Mouse (Mus musculus) ES-Bruce4 (cell line): ENCODE results near the gene Ipo5. TPM values are rescaled to one million over a fixed set of nuclear protein-coding genes. Genes with fewer than 3 reads are reported as not detected.

Source experiments
- H3K27ac ChIP-seq: 2 replicates; pipeline ENCODE4 v1.5.1; 2012; ENCODE audit warnings: low read length, inconsistent platforms; ENCODE audit not compliant: insufficient read depth
- H3K27me3 ChIP-seq: 2 replicates; pipeline ENCODE4 v1.6.1; 2012; ENCODE audit warnings: mild to moderate bottlenecking, low read length, inconsistent platforms; ENCODE audit not compliant: control insufficient read depth, poor library complexity, insufficient read depth, severe bottlenecking
- H3K36me3 ChIP-seq: 2 replicates; pipeline ENCODE4 v1.6.1; 2012; ENCODE audit warnings: inconsistent platforms, mild to moderate bottlenecking, low read length, moderate library complexity; ENCODE audit not compliant: control insufficient read depth, poor library complexity, insufficient read depth, severe bottlenecking
- H3K4me1 ChIP-seq: one replicate; pipeline ENCODE4 v1.8.1; 2011; ENCODE audit warnings: low read length; ENCODE audit not compliant: control insufficient read depth, insufficient read depth
- H3K4me3 ChIP-seq: 2 replicates; pipeline ENCODE4 v1.5.1; 2011; ENCODE audit warnings: low read depth, mild to moderate bottlenecking, low read length
- H3K9ac ChIP-seq: 2 replicates; pipeline ENCODE4 v1.6.1; 2012; ENCODE audit warnings: low read depth, mild to moderate bottlenecking, inconsistent platforms; ENCODE audit not compliant: poor library complexity, severe bottlenecking
- H3K9me3 ChIP-seq: replicated peaks from 2 replicates; pipeline ENCODE4 v1.6.1; 2012; ENCODE audit warnings: mild to moderate bottlenecking, low read length, inconsistent platforms; ENCODE audit not compliant: control insufficient read depth, poor library complexity, insufficient read depth, severe bottlenecking
- CTCF ChIP-seq: IDR thresholded peaks from one replicate; pipeline ENCODE4 v1.8.1; 2011; ENCODE audit warnings: low read depth, low read length
- EP300 ChIP-seq: IDR thresholded peaks from 2 replicates; pipeline ENCODE4 v1.6.1; 2011; ENCODE audit warnings: low read depth, low read length; ENCODE audit not compliant: insufficient read depth
- POLR2A ChIP-seq: IDR thresholded peaks from one replicate; pipeline ENCODE4 v1.8.1; 2011; ENCODE audit warnings: low read length; ENCODE audit not compliant: insufficient read depth
- polyA plus RNA-seq: library from polyadenylated mRNA; stranded (reverse); fragments of >200 nt; gene quantifications from 2 replicates; pipeline ENCODE4 v1.2.4, GENCODE M21; 2011; ENCODE audit warnings: low read depth; ENCODE audit not compliant: missing spikeins, insufficient read depth, insufficient read length

Ipo5 gene
- 440 and 468 TPM in 2 replicates for polyA plus RNA-seq

- TF ChIP-seq EP300 (no peak), POLR2A (no peak), CTCF (no peak)
- H3K4me3 ChIP-seq = peak within 1 kb of the TSS; percentile 91
- no peaks in the 10 kb centered on the region for H3K27me3 ChIP-seq
- peak within 1 kb of the TSS; percentile 100 for H3K9ac ChIP-seq
- peaks cover 11% of the 10 kb centered on the region for H3K36me3 ChIP-seq
- peaks cover 2% of the 10 kb centered on the region for H3K4me1 ChIP-seq
- H3K9me3 ChIP-seq = no peaks in the 10 kb centered on the region
- H3K27ac ChIP-seq = peak within 1 kb of the TSS; percentile 62
These were observed at the start of gene Ipo5 for GRCm38 (mm10) chr14:120910733-120911324. Gene Ipo5, plus strand, starts transcription at chr14:120911224.

- H3K36me3 ChIP-seq = no peaks in the 10 kb centered on the region
- H3K4me3 ChIP-seq = no peak overlapping the region
- TF ChIP-seq POLR2A = no peak
- no peak for TF ChIP-seq CTCF
- TF ChIP-seq EP300 = no peak
- H3K9me3 ChIP-seq = peaks cover 10% of the 10 kb centered on the region
- H3K27me3 ChIP-seq = no peaks in the 10 kb centered on the region
- no peak overlapping the region for H3K27ac ChIP-seq
- H3K9ac ChIP-seq = no peak overlapping the region
- H3K4me1 ChIP-seq = peaks cover 3% of the 10 kb centered on the region
These were observed 47.8 kb upstream of the Ipo5 start for GRCm38 (mm10) chr14:120863205-120863604.

DNA sequence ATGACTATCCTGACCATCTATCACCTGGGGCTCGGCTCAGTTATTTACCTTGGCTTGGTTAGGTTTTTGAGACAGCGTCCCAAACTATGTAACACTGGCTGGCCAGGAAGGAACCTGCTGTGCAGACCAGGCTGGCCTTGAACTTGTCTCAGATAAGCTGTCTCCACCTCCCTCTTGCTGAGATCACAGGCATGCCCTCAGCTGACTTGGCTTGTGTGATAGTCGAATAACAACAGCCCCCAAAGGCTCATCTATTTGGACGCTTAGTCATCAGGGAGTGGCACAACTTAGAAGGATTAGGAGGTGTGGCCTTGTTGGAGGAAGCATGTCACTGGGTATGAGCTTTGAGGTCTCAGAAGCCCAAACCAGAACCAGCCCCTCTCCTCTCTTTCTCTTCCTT lies 46.1 kb upstream of the Ipo5 start:
- Histone ChIP-seq H3K4me1 (peaks cover 3% of the 10 kb centered on the region), H3K9ac (no peak overlapping the region), H3K27me3 (no peaks in the 10 kb centered on the region), H3K36me3 (no peaks in the 10 kb centered on the region), H3K4me3 (no peak overlapping the region), H3K27ac (no peak overlapping the region; the same call in 1 of the 2 replicates), H3K9me3 (no peaks in the 10 kb centered on the region)
- TF ChIP-seq CTCF = no peak
- TF ChIP-seq POLR2A = no peak
- no peak for TF ChIP-seq EP300

DNA sequence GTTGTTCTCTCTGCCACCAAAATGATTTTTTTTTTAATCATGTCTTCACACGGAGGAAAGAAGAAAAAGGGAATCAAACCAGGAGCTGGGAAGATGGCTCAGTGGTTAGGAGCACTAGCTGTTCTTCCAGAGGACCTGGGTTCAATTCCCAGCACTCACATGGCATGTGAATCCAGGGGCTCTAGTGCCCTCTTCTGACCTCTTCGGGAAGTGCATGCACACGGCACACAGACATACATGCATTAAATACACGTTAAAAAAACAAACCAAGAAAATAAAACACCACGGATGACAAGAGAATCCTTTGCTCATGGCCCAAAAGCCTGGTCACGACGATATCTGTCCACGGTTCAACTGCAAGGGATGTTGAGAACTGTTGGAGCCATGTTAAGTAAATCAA lies 44.5 kb upstream of the Ipo5 start:
- no peak overlapping the region for H3K4me3 ChIP-seq
- H3K9ac ChIP-seq = no peak overlapping the region
- peaks cover 3% of the 10 kb centered on the region for H3K4me1 ChIP-seq
- TF ChIP-seq EP300 (no peak), CTCF (peak; percentile 33)
- no peak overlapping the region for H3K27ac ChIP-seq
- no peaks in the 10 kb centered on the region for H3K9me3 ChIP-seq
- no peaks in the 10 kb centered on the region for H3K36me3 ChIP-seq
- no peaks in the 10 kb centered on the region for H3K27me3 ChIP-seq

DNA sequence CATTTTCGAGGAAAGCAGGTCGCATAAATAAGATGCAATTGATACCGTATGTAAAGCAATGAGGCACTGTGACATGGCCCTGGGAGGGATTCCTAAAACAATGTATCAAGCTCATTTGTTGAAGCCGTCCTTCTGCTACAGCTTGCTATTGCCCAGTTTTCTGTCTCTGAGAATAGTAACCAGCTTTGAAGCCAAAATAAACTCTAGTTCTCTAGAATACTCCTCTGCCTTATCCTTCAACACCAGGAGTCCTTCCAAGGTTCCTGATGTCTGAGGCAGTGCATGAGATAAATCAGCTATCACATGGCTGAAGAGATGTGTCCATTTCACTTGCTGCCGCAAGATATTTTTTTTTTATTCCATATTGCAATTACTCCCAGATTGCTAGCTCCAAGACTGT lies 43.9 kb upstream of the Ipo5 start:
- no peak for TF ChIP-seq CTCF
- no peak for TF ChIP-seq POLR2A
- TF ChIP-seq EP300 = no peak
- H3K4me3 ChIP-seq = no peak overlapping the region

DNA sequence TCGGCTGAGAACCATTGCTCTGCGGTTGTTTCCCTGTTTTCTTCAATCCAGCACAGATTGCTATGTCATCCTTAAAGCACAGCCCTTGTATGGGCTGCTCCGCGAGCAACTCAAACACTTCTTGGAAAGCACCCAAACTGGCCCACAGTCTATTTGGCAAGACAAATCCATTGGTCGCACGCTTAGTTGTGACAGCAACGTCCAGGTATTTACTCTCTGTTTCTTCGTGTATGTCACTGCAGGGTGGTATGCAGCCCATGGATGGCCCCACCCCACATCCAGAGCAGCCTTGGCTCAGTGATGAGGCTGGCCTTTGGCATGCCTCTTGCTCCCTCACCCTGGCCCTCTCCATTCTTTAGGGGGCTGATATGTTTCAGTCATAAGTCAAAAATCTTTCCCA lies 42.5 kb upstream of the Ipo5 start:
- H3K36me3 ChIP-seq = no peaks in the 10 kb centered on the region
- TF ChIP-seq POLR2A = no peak
- TF ChIP-seq CTCF = no peak
- TF ChIP-seq EP300 = no peak
- no peaks in the 10 kb centered on the region for H3K9me3 ChIP-seq
- H3K27ac ChIP-seq = no peak overlapping the region
- H3K27me3 ChIP-seq = no peaks in the 10 kb centered on the region
- no peak overlapping the region for H3K4me3 ChIP-seq
- no peak overlapping the region for H3K9ac ChIP-seq
- H3K4me1 ChIP-seq = peaks cover 3% of the 10 kb centered on the region

More for the DNA sequence above, 43.9 kb upstream of the Ipo5 start:
- no peaks in the 10 kb centered on the region for H3K36me3 ChIP-seq
- no peaks in the 10 kb centered on the region for H3K9me3 ChIP-seq
- H3K9ac ChIP-seq = no peak overlapping the region
- no peak overlapping the region for H3K27ac ChIP-seq
- peaks cover 3% of the 10 kb centered on the region for H3K4me1 ChIP-seq
- no peaks in the 10 kb centered on the region for H3K27me3 ChIP-seq
